Mouse (Mus musculus) CH12.LX (cell line): ENCODE measurements around the gene Tmem104.

Source experiments
- BHLHE40 ChIP-seq: IDR thresholded peaks from 2 replicates; pipeline ENCODE4 v1.6.1; 2011; ENCODE audit warnings: mild to moderate bottlenecking, low read depth, low read length, improper control_type of control experiment
- CTCF ChIP-seq, 2 experiments: IDR thresholded peaks in 1 of 2; conservative IDR thresholded peaks in 1 of 2; 2 replicates each; pipeline ENCODE4 v1.5.1; 2011 to 2012; ENCODE audit warnings: low read depth in 2 of 2, low read length in 2 of 2, improper control_type of control experiment in 1 of 2, inconsistent platforms in 1 of 2, mild to moderate bottlenecking in 1 of 2, moderate library complexity in 1 of 2
- ELF1 ChIP-seq: IDR thresholded peaks from 2 replicates; pipeline ENCODE4 v1.6.1; 2014; ENCODE audit warnings: low read depth, mild to moderate bottlenecking, inconsistent platforms, low read length, improper control_type of control experiment
- EP300 ChIP-seq: IDR thresholded peaks from 2 replicates; pipeline ENCODE4 v1.6.1; 2011; ENCODE audit warnings: low read length, improper control_type of control experiment
- GABPA ChIP-seq: IDR thresholded peaks from 2 replicates; pipeline ENCODE4 v1.6.1; 2012; ENCODE audit warnings: low read depth, low read length, improper control_type of control experiment, inconsistent platforms; ENCODE audit not compliant: insufficient replicate concordance
- MAX ChIP-seq: IDR thresholded peaks from 2 replicates; pipeline ENCODE4 v1.6.1; 2011; ENCODE audit warnings: low read length, improper control_type of control experiment
- MAZ ChIP-seq: IDR thresholded peaks from 2 replicates; pipeline ENCODE4 v1.6.1; 2012; ENCODE audit warnings: low read depth, mild to moderate bottlenecking, inconsistent platforms, low read length, improper control_type of control experiment, moderate library complexity
- MEF2A ChIP-seq: IDR thresholded peaks from 2 replicates; pipeline ENCODE4 v1.6.1; 2014; ENCODE audit warnings: low read depth, mild to moderate bottlenecking, inconsistent platforms, low read length, improper control_type of control experiment, borderline replicate concordance
- NRF1 ChIP-seq: IDR thresholded peaks from 2 replicates; pipeline ENCODE4 v1.6.1; 2014; ENCODE audit warnings: low read depth, mild to moderate bottlenecking, inconsistent platforms, low read length, improper control_type of control experiment, moderate library complexity
- POLR2A ChIP-seq: IDR thresholded peaks from 2 replicates; pipeline ENCODE4 v1.6.1; 2011; ENCODE audit warnings: low read depth, mild to moderate bottlenecking, improper control_type of control experiment, low read length
- RCOR1 ChIP-seq: conservative IDR thresholded peaks from 2 replicates; pipeline ENCODE4 v1.6.1; 2012; ENCODE audit warnings: low read depth, mild to moderate bottlenecking, inconsistent platforms, low read length, improper control_type of control experiment
- SMC3 ChIP-seq: IDR thresholded peaks from 2 replicates; pipeline ENCODE4 v1.6.1; 2011; ENCODE audit warnings: low read depth, low read length, improper control_type of control experiment
- TBP ChIP-seq: conservative IDR thresholded peaks from 2 replicates; pipeline ENCODE4 v1.6.1; 2011; ENCODE audit warnings: low read depth, low read length, improper control_type of control experiment
- ZKSCAN1 ChIP-seq: IDR thresholded peaks from 2 replicates; pipeline ENCODE4 v1.6.1; 2012; ENCODE audit warnings: low read depth, inconsistent platforms, low read length, improper control_type of control experiment, borderline replicate concordance

DNA sequence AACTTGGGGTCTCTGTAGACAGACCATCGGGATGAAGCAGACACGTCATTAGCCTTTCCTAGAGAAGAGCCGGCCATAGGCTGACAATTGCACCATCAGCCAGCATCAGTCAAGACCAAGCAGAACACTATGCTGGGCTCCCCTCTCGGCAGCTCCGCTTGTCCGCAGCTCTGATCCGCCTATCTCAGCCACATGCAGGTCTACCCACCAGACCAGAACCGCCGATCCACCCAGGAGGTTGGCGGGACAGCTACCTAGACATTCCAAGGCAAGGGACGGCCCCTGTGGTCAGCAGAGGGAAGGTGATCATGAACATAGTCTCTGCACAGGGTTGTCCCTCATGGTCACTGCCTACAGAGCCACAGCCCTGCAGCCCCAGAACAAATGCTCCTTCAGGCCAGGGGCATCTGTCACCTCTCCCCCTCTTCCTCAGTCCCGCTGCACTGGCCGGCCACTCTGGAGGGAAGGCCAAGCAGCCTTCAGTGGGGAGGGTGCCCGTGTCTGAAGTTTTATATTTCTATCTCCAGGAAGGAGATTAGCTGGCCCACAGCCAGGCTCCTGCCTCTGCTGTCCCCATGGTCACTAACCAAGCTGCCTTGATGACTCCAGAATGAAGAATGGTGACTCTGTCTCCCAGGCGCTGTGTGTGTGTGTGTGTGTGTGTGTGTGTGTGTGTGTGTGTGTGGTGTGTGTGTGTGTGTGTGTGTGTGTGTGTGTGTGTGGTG, 47.2 kb downstream of the Tmem104 start:
- TF ChIP-seq GABPA, result no peak
- no peak for TF ChIP-seq NRF1
- TF ChIP-seq BHLHE40, result no peak
- TF ChIP-seq ZKSCAN1, result no peak
- TF ChIP-seq MAZ, result no peak
- TF ChIP-seq MEF2A, result no peak
- no peak for TF ChIP-seq EP300
- no peak for TF ChIP-seq CTCF (conservative IDR thresholded peaks at IDR 0.05 in 1 of 2, IDR thresholded peaks at IDR 0.05 in 1 of 2; ENCODE audit: low read depth in 2 of 2, low read length in 2 of 2)
- no peak for TF ChIP-seq POLR2A
- no peak for TF ChIP-seq SMC3
- TF ChIP-seq MAX, result no peak
- TF ChIP-seq TBP, result no peak
- TF ChIP-seq ELF1, result no peak
- TF ChIP-seq RCOR1, result no peak
